Mouse (Mus musculus) ES-Bruce4 (cell line): Measurements from ENCODE around the gene Ddx28.

ENCODE experiments used
- CTCF ChIP-seq: IDR thresholded peaks from one replicate; pipeline ENCODE4 v1.8.1; 2011; ENCODE audit warnings: low read depth, low read length
- POLR2A ChIP-seq: IDR thresholded peaks from one replicate; pipeline ENCODE4 v1.8.1; 2011; ENCODE audit warnings: low read length; ENCODE audit not compliant: insufficient read depth

DNA sequence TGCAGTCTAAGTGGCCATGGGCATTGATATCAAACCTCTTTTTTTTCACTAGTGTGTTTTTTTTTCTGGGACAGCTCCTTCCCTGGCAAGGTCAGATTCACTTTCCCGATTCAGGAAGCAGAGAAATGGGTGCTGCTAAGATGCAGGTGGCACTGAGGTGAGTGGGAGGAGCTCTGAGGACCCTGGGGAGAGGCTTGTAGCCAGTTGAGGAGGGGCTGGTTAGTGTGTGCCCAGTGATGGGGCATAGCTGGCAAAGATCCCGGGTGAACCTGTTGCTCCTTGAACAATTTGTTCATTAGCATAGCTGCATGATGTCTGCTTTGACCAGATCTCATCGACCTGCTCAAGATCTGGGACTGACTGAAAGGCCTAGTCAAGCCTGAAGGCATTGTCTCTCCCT, 43.4 kb upstream of the Ddx28 start:
- no peak for TF ChIP-seq CTCF
- no peak for TF ChIP-seq POLR2A
